Mouse (Mus musculus): ENCODE measurements around the gene Miox.
A peak's percentile ranks its signal among the peaks of the same experiment; 100 is the strongest.

Gene Miox

GRCm38 (mm10) chr15:89372536-89372935 is 38.3 kb downstream of the Miox start:
- DNase-seq, result no peak

DNA sequence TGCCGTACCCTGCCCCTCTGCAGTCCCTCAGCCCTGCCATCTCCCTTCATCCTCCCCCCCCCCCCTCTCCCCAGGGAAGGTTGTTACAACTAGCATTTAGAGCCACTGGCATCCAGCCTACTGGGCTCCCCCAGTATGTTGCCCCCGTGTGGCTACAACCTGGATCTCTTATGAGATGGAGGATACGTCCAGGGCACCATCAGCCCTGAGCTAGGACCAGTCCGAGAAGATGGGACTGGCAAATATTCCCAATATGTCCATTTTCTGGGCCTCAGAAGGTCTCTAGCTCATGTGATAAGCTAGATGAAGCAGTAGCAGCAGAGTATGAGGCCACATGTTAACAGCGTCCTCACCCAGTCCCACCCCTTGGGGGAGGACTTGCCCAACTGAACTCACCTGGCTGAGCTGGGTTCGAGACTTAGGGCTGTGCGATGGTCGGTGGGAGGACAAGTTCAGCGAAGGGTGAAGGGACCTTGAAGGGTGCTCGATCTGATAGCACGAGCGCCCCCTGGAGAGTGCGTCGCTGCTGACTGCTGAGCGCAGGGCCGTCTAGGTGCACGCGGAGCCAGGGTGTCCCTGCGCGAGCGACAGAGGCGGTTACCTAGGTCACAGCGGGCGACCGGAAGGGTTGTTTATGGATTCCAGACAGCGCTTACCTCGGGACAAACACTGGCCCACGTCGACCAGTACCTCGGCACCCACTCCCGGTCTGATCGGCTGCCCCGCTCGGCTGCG is 39.0 kb downstream of the Miox start:
- DNase-seq, result peak; percentile 93

DNA sequence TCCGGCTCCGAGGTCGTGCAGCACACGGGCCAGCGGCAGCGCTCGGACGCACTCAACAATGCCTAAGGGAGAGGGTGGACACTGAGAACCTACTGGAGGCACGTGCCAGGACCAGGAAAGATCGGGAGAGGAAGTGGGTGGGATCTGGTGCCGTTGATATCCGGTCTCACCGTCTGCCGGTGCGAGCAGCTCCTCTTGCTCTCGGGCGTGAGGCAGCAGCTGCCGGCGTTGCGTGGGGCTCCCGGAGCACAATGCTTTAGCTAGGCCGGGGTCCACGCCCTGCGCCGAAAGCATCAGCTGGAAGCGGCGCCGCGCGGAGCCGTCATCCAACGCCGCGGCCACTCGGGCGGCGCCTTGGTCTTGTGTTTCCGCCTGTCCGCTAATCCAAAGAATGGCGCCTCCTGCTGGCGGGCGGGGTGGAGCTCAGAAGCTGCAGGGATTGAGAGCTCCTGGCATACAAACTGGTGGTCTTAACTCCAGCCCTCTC is 39.6 kb downstream of the Miox start, which contains the start of gene Sco2:
Sco2 (minus strand) TSS at position 85 of the 487 bp plus-strand sequence.
- DNase-seq, result peak; percentile 97 to 98

DNA sequence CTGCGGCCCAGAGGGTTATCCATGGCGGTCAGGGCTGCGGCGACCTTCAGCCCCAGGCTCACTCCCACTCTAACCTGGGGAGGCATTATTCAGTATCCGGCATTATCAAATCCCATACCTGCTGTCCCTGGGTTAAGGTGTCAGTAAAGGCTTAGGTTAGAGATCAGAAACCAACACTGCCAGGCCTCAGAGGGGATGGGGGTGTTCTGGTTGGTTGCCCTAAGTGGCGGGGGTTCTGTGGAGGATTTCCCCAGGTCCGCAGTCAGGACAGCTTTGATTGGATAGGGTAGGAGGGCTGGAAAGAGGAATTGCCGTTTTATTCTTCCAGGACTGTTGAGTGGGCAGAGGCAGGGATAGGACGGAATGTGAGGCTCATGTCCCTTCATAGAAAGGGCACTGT is 40.1 kb downstream of the Miox start:
- no peak for DNase-seq

DNA sequence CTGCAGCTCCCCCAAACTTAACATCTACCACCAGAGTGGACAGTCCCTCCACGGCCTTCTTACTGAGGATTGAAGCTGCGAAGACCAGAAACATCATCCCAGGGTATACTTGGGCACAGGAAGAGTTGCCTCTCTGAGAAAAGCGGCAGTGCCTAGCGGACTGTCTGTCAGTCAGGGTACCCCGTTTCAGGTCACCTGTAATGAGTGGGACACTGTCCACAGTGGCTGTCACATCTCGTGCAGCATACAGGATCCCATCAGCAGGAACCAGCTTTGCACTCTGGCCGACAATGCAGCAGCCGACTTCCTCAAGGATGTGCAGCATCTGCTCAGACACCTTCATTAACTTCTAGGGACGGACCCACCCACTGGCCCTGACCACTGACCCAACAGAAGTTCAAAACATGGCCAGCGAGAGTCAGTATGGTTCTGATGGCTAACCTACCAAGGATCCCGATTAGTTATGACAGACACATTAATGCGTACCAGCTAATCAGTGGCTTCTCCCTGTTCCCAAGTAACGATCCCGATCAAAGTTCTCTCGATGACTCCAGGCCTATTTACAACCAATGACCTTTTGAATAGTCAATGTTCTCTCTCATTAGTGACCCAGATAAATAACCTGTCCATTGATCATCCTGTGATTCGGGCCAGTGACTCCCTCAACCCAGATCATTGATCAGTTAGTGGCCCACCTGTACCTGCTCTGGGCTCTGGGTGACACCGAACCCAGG is 40.8 kb downstream of the Miox start:
- no peak for DNase-seq

- no peak for DNase-seq
Observed at GRCm38 (mm10) chr15:89376040-89376439, 41.8 kb downstream of the Miox start.

- DNase-seq, result no peak
Observed at GRCm38 (mm10) chr15:89376957-89377356, 42.8 kb downstream of the Miox start, which contains the start of gene Tymp. Gene Tymp, minus strand, starts transcription at chr15:89377039.

- DNase-seq, result no peak
Observed at GRCm38 (mm10) chr15:89377362-89377761, 43.2 kb downstream of the Miox start.

DNA sequence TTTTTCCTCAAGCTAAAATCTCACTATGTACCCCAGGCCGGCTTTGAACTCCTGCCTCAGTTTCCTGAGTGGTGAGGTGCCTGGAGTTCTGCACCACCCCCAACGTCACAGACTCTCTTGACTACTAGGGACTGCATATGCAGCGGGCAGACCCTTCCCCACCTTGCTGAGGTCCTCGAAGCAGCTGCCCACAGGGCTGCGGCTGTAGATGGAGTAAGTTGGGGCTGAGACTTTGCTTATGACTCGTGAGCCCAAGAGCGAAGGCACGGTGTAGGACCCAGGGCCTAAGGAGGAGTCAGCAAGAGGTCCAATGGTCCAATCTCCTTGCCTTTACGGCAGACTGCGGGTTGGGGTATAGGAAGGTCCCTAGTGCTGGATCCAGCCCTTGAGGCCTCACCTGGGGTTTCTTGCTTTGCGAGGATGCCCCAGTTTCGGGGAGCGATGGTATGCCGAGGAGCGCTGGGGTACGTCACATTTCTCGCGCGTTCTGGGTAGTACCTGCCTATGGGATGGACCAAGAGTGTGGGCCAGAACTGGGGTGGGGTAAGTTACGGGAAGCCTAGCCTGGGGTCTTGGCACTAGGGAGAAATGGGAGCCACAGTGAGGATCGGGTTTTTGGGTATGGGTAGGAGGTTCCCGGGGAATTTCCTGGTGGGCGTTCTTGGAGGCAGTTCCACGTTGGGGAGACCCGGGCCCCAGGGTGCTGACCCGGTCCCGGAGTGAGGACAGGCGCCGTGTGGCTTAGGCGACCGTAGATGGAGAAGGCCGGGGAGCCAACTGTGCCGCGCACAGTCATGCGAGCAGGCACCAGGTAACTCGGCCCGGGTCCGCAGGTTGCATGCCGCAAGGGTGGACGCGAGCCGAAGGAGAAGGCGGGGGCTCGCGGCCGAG is 44.0 kb downstream of the Miox start:
- no peak for DNase-seq

DNA sequence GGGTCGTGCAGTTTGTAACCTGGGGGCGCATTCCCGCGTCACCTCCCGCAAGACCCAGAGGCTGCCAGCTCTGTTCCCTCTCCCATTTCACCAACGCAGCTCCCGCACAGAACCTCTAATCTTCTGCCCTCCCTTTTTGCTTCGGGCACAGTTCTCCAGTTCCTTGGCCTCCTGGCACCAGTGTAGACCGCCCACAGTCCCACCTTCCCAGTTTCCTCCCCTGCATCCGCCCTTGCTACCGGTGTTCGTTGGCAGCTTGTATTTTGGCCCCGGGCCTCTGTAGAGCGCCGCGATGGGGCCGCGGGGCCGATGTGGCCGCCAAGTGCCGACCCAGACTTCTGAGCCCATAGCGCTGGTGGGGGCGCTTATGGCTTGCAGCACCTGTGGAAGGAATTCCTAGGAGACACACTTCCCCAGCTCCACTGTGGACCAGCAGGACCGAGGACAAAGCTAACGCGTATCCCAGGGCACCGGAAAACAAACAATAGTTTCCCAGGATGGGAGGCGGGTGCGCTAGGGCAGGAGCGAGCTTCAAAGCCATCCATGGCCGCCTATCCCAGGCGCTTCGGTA is 44.7 kb downstream of the Miox start, which contains the start of gene Odf3b:
Odf3b (minus strand) TSS at position 452 of the 571 bp plus-strand sequence.
- DNase-seq, result no peak

- no peak for DNase-seq
Observed at GRCm38 (mm10) chr15:89379429-89379828, 45.2 kb downstream of the Miox start.

DNA sequence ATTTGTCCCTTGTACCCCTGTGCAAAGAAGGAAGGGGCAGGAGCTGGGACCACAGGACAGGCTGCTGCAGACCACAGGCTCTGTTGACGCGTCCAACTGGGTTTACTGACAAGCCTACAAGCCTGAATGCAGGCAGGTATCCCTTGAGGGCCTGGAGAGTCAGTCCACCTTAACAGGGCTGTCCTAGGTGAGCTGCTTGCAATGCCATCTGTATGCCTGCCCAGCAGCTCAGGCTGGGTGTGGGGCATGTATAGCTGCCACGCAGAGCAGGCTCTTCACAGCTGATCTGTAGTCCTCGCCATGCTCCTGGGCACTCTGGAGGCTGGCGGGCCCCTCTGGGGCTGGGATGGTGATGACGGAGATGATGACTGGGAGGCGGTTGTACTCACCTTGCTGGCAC is 50.4 kb downstream of the Miox start, which contains the start of gene Klhdc7b:
Klhdc7b (plus strand) TSS at position 301 of the 400 bp plus-strand sequence.
- no peak for DNase-seq

All from B cell, adult 2 months (primary cell).